Mouse (Mus musculus): ENCODE measurements around the gene Lamc2. TPM values are rescaled to one million over a fixed set of nuclear protein-coding genes. Genes with fewer than 3 reads are reported as not detected.

Gene Lamc2
- total and polyA plus RNA-seq, 3 experiments, result 0.03 to 0.04 TPM; not detected in 1

- Histone ChIP-seq H3K9ac (ENCODE audit: control insufficient read depth, low read depth, low read length, poor library complexity, severe bottlenecking) (no peak overlapping the region), H3K4me1 (ENCODE audit: control insufficient read depth in 1 of 2, insufficient read depth in 2 of 2, low read length in 2 of 2) (peaks cover 0 to 12% of the 10 kb centered on the region in 2 experiments; a peak in 2 of 4 replicates), H3K9me3 (replicated peaks; ENCODE audit: insufficient read depth, low read length) (no peaks in the 10 kb centered on the region), H3K27ac (ENCODE audit: control insufficient read depth, low read depth, low read length) (no peak overlapping the region), H3K36me3 (ENCODE audit: control insufficient read depth in 1 of 2, insufficient read depth in 2 of 2, low read length in 2 of 2) (peaks cover 0 to 9% of the 10 kb centered on the region in 2 experiments; a peak in 2 of 4 replicates), H3K79me2 (ENCODE audit: control insufficient read depth, insufficient read depth, low read length, poor library complexity) (no peaks in the 10 kb centered on the region), H3K4me3 (ENCODE audit: control insufficient read depth in 1 of 2, insufficient read depth in 1 of 2, low read depth in 2 of 2, low read length in 2 of 2) (no peak overlapping the region), H3K27me3 (ENCODE audit: control insufficient read depth in 1 of 2, insufficient read depth in 2 of 2, low read length in 2 of 2) (peaks cover 2% of the 10 kb centered on the region in 2 experiments; a peak in 1 of 4 replicates)
- TF ChIP-seq CHD2 (IDR thresholded peaks at IDR 0.05; ENCODE audit: low read length) (no peak), ZNF384 (IDR thresholded peaks at IDR 0.05; ENCODE audit: low read depth, low read length) (no peak), CTCF (IDR thresholded peaks at IDR 0.05 in 2 of 3, conservative IDR thresholded peaks at IDR 0.05 in 1 of 3; ENCODE audit: control insufficient read depth in 1 of 3, insufficient read depth in 1 of 3, low read depth in 2 of 3, low read length in 3 of 3, poor library complexity in 1 of 3, severe bottlenecking in 1 of 3) (no peak), RCOR1 (IDR thresholded peaks at IDR 0.05; ENCODE audit: low read depth, low read length) (no peak), ZC3H11A (IDR thresholded peaks at IDR 0.05; ENCODE audit: low read depth, low read length) (no peak), USF1 (IDR thresholded peaks at IDR 0.05; ENCODE audit: low read depth, low read length) (no peak), KAT2A (conservative IDR thresholded peaks at IDR 0.05; ENCODE audit: low read depth, low read length) (no peak), POLR2AphosphoS5 (IDR thresholded peaks at IDR 0.05; ENCODE audit: borderline replicate concordance, low read depth, low read length) (no peak), MAZ (IDR thresholded peaks at IDR 0.05; ENCODE audit: low read depth, low read length) (no peak), UBTF (IDR thresholded peaks at IDR 0.05; ENCODE audit: borderline replicate concordance, insufficient read depth, low read depth, low read length) (no peak), TBP (IDR thresholded peaks at IDR 0.05; ENCODE audit: low read depth, low read length) (no peak), TAL1 (IDR thresholded peaks at IDR 0.05; ENCODE audit: low read length) (no peak)
- DNase-seq (ENCODE audit: low read depth, low spot score), result no peak
Observed at GRCm38 (mm10) chr1:153127622-153128021, 58.6 kb downstream of the Lamc2 start.

GRCm38 (mm10) chr1:153126491-153127381 lies 59.5 kb downstream of the Lamc2 start:
- H3K27me3 ChIP-seq (ENCODE audit: control insufficient read depth in 1 of 2, insufficient read depth in 2 of 2, low read length in 2 of 2), result peaks cover 2% of the 10 kb centered on the region in 2 experiments; a peak in 1 of 4 replicates
- TF ChIP-seq UBTF (IDR thresholded peaks at IDR 0.05; ENCODE audit: borderline replicate concordance, insufficient read depth, low read depth, low read length) (no peak), MEF2A (IDR thresholded peaks at IDR 0.05; ENCODE audit: extremely low read depth, insufficient replicate concordance, low read depth, low read length, poor library complexity, severe bottlenecking) (no peak), ZNF384 (IDR thresholded peaks at IDR 0.05; ENCODE audit: low read depth, low read length) (no peak), POLR2A (IDR thresholded peaks at IDR 0.05; ENCODE audit: control insufficient read depth in 1 of 2, insufficient read depth in 1 of 2, low read depth in 1 of 2, low read length in 2 of 2, poor library complexity in 1 of 2) (no peak), NRF1 (IDR thresholded peaks at IDR 0.05; ENCODE audit: insufficient read depth, low read depth, low read length, poor library complexity, severe bottlenecking) (no peak), TAL1 (IDR thresholded peaks at IDR 0.05; ENCODE audit: low read length) (no peak), USF1 (IDR thresholded peaks at IDR 0.05; ENCODE audit: low read depth, low read length) (no peak), MAX (IDR thresholded peaks at IDR 0.05; ENCODE audit: low read length) (no peak), TCF12 (IDR thresholded peaks at IDR 0.05; ENCODE audit: low read depth, low read length) (no peak), RAD21 (IDR thresholded peaks at IDR 0.05; ENCODE audit: low read depth, low read length) (no peak), MAZ (IDR thresholded peaks at IDR 0.05; ENCODE audit: low read depth, low read length) (no peak), MYB (IDR thresholded peaks at IDR 0.05; ENCODE audit: low read depth, low read length) (no peak), E2F4 (IDR thresholded peaks at IDR 0.05; ENCODE audit: borderline replicate concordance, low read depth, low read length) (no peak), NELFE (IDR thresholded peaks at IDR 0.05; ENCODE audit: low read depth, low read length) (no peak), SIN3A (IDR thresholded peaks at IDR 0.05; ENCODE audit: low read length) (no peak)

More at GRCm38 (mm10) chr1:153126491-153127381, 59.5 kb downstream of the Lamc2 start:
- H3K36me3 ChIP-seq (ENCODE audit: control insufficient read depth in 1 of 2, insufficient read depth in 2 of 2, low read length in 2 of 2), result peaks cover 0 to 11% of the 10 kb centered on the region in 2 experiments; a peak in 2 of 4 replicates
- no peak for DNase-seq (ENCODE audit: low read depth, low spot score)
- H3K9ac ChIP-seq (ENCODE audit: control insufficient read depth, low read depth, low read length, poor library complexity, severe bottlenecking), result no peak overlapping the region
- H3K79me2 ChIP-seq (ENCODE audit: control insufficient read depth, insufficient read depth, low read length, poor library complexity), result no peaks in the 10 kb centered on the region
- no peak overlapping the region for H3K4me3 ChIP-seq (ENCODE audit: control insufficient read depth in 1 of 2, insufficient read depth in 1 of 2, low read depth in 2 of 2, low read length in 2 of 2)
- no peak overlapping the region for H3K27ac ChIP-seq (ENCODE audit: control insufficient read depth, low read depth, low read length)
- peaks cover 0 to 15% of the 10 kb centered on the region in 2 experiments; a peak in 3 of 4 replicates for H3K4me1 ChIP-seq (ENCODE audit: control insufficient read depth in 1 of 2, insufficient read depth in 2 of 2, low read length in 2 of 2)
- H3K9me3 ChIP-seq (replicated peaks; ENCODE audit: insufficient read depth, low read length), result no peaks in the 10 kb centered on the region

All from MEL (cell line).